Mouse (Mus musculus) liver, embryonic 15.5 days (tissue): ENCODE results near the gene Angpt4. TPM values are rescaled to one million over a fixed set of nuclear protein-coding genes. Genes with fewer than 3 reads are reported as not detected.
A peak's percentile ranks its signal among the peaks of the same experiment; 100 is the strongest.

Experiments used
- ATAC-seq: fragments of 200-750 bp; cut with Nextera tagmentation; 2 replicates; pipeline ENCODE4 v1.8.0; 2017; ENCODE audit warnings: moderate number of reproducible peaks, mild to moderate bottlenecking, moderate library complexity; ENCODE audit not compliant: insufficient read depth
- H3K27ac ChIP-seq: fragments of 300-500 bp; sonication (generic); replicated peaks from 2 replicates; pipeline ENCODE4 v1.5.1; 2015; ENCODE audit warnings: mild to moderate bottlenecking, inconsistent platforms
- H3K27me3 ChIP-seq: fragments of 300-500 bp; sonication (generic); 2 replicates; pipeline ENCODE4 v1.6.1; 2015; ENCODE audit warnings: mild to moderate bottlenecking, inconsistent platforms
- H3K36me3 ChIP-seq: fragments of 300-500 bp; sonication (generic); replicated peaks from 2 replicates; pipeline ENCODE4 v1.6.1; 2015; ENCODE audit warnings: moderate library complexity, mild to moderate bottlenecking, inconsistent platforms
- H3K4me1 ChIP-seq: fragments of 300-500 bp; sonication (generic); replicated peaks from 2 replicates; pipeline ENCODE4 v1.6.1; 2015; ENCODE audit warnings: inconsistent platforms
- H3K4me2 ChIP-seq: fragments of 300-500 bp; sonication (generic); 2 replicates; pipeline ENCODE4 v1.6.1; 2015; ENCODE audit warnings: moderate library complexity, mild to moderate bottlenecking, inconsistent platforms
- H3K4me3 ChIP-seq: fragments of 300-500 bp; sonication (generic); replicated peaks from 2 replicates; pipeline ENCODE4 v1.5.1; 2015; ENCODE audit warnings: mild to moderate bottlenecking, inconsistent platforms
- H3K9ac ChIP-seq: fragments of 300-500 bp; sonication (generic); 2 replicates; pipeline ENCODE4 v1.6.1; 2015; ENCODE audit warnings: moderate library complexity, mild to moderate bottlenecking, inconsistent platforms
- H3K9me3 ChIP-seq: fragments of 300-500 bp; sonication (generic); replicated peaks from 2 replicates; pipeline ENCODE4 v1.6.1; 2016; ENCODE audit warnings: inconsistent platforms
- whole genome bisulfite sequencing: fragments of 180-500 bp; shearing (Covaris S2); methylation state at CpG from one replicate; pipeline ENCODE4 v1.1.7; 2015; ENCODE audit warnings: mixed read lengths; ENCODE audit not compliant: insufficient replicate concordance; 5-methylcytosine and 5-hydroxymethylcytosine counted together
- polyA plus RNA-seq: library from polyadenylated mRNA; unstranded; fragments of >200 nt; fragmentation: Nextera tagmentation; extraction: Ambion mirVana; gene quantifications from 2 replicates; pipeline ENCODE4 v1.2.1, GENCODE M21; 2015

Gene Angpt4
- polyA plus RNA-seq, 1 experiment from 2014 or later, result not detected

- Histone ChIP-seq H3K27me3 (no peaks in the 10 kb centered on the region), H3K4me3 (no peak overlapping the region), H3K4me1 (no peaks in the 10 kb centered on the region), H3K9me3 (no peaks in the 10 kb centered on the region), H3K4me2 (no peak overlapping the region), H3K36me3 (no peaks in the 10 kb centered on the region), H3K9ac (no peak overlapping the region), H3K27ac (no peak overlapping the region)
- WGBS, result 51% methylated on average over 5 of the region's 5 CpGs
- ATAC-seq, result no peak
Measured at GRCm38 (mm10) chr2:151939651-151940420, 28.8 kb downstream of the Angpt4 start.

- 29% methylated on average over 2 of the region's 2 CpGs for WGBS
- H3K27ac ChIP-seq, result no peak overlapping the region
- H3K36me3 ChIP-seq, result no peaks in the 10 kb centered on the region
- no peaks in the 10 kb centered on the region for H3K27me3 ChIP-seq
- no peaks in the 10 kb centered on the region for H3K9me3 ChIP-seq
- ATAC-seq, result no peak; the same call in 1 of the 2 replicates
- no peak overlapping the region for H3K4me3 ChIP-seq
- no peak overlapping the region for H3K4me2 ChIP-seq
- H3K4me1 ChIP-seq, result no peaks in the 10 kb centered on the region
- H3K9ac ChIP-seq, result no peak overlapping the region
Measured at GRCm38 (mm10) chr2:151941269-151941668, 30.3 kb downstream of the Angpt4 start.

GRCm38 (mm10) chr2:151944106-151944505 is 33.1 kb downstream of the Angpt4 start:
- no peak for ATAC-seq
- 31% methylated on average over 2 of the region's 2 CpGs for WGBS
- H3K36me3 ChIP-seq, result no peaks in the 10 kb centered on the region

GRCm38 (mm10) chr2:151947617-151948016 is 36.6 kb downstream of the Angpt4 start:
- Histone ChIP-seq H3K27ac (no peak overlapping the region), H3K27me3 (no peaks in the 10 kb centered on the region), H3K4me3 (no peak overlapping the region), H3K36me3 (no peaks in the 10 kb centered on the region), H3K4me2 (no peak overlapping the region), H3K9ac (no peak overlapping the region), H3K9me3 (no peaks in the 10 kb centered on the region), H3K4me1 (no peaks in the 10 kb centered on the region)
- ATAC-seq, result no peak
- 59% methylated on average over 2 of the region's 2 CpGs for WGBS

More at GRCm38 (mm10) chr2:151944106-151944505, 33.1 kb downstream of the Angpt4 start:
- H3K9me3 ChIP-seq, result no peaks in the 10 kb centered on the region
- H3K4me1 ChIP-seq, result no peaks in the 10 kb centered on the region
- no peak overlapping the region for H3K4me2 ChIP-seq
- no peak overlapping the region for H3K4me3 ChIP-seq
- H3K9ac ChIP-seq, result no peak overlapping the region
- no peak overlapping the region for H3K27ac ChIP-seq
- no peaks in the 10 kb centered on the region for H3K27me3 ChIP-seq

GRCm38 (mm10) chr2:151948311-151948710 is 37.3 kb downstream of the Angpt4 start:
- no peak overlapping the region for H3K4me2 ChIP-seq
- no peak overlapping the region for H3K27ac ChIP-seq
- WGBS, result 65% methylated on average over 7 of the region's 7 CpGs
- ATAC-seq, result no peak
- no peaks in the 10 kb centered on the region for H3K36me3 ChIP-seq
- H3K9ac ChIP-seq, result no peak overlapping the region
- H3K9me3 ChIP-seq, result no peaks in the 10 kb centered on the region
- no peak overlapping the region for H3K4me3 ChIP-seq
- H3K4me1 ChIP-seq, result no peaks in the 10 kb centered on the region
- H3K27me3 ChIP-seq, result no peaks in the 10 kb centered on the region

GRCm38 (mm10) chr2:151949082-151949774 is 38.2 kb downstream of the Angpt4 start:
- Histone ChIP-seq H3K36me3 (no peaks in the 10 kb centered on the region), H3K27me3 (no peaks in the 10 kb centered on the region), H3K9ac (no peak overlapping the region), H3K9me3 (no peaks in the 10 kb centered on the region), H3K4me1 (no peaks in the 10 kb centered on the region), H3K27ac (no peak overlapping the region), H3K4me3 (no peak overlapping the region), H3K4me2 (no peak overlapping the region)
- no peak for ATAC-seq
- WGBS, result 53% methylated on average over 2 of the region's 2 CpGs

- peaks cover 1% of the 10 kb centered on the region for H3K4me1 ChIP-seq
- 66% methylated on average over 8 of the region's 8 CpGs for WGBS
- no peaks in the 10 kb centered on the region for H3K9me3 ChIP-seq
- H3K4me3 ChIP-seq, result no peak overlapping the region
- no peaks in the 10 kb centered on the region for H3K36me3 ChIP-seq
- H3K4me2 ChIP-seq, result no peak overlapping the region
- no peaks in the 10 kb centered on the region for H3K27me3 ChIP-seq
- H3K27ac ChIP-seq, result no peak overlapping the region
- no peak overlapping the region for H3K9ac ChIP-seq
- ATAC-seq, result no peak
Measured at GRCm38 (mm10) chr2:151953665-151954064, 42.7 kb downstream of the Angpt4 start.

GRCm38 (mm10) chr2:151956500-151957137 is 45.6 kb downstream of the Angpt4 start:
- ATAC-seq, result no peak
- no peaks in the 10 kb centered on the region for H3K9me3 ChIP-seq
- no peak overlapping the region for H3K27ac ChIP-seq
- no peaks in the 10 kb centered on the region for H3K27me3 ChIP-seq
- H3K4me3 ChIP-seq, result no peak overlapping the region
- peaks cover 9% of the 10 kb centered on the region for H3K4me1 ChIP-seq
- H3K36me3 ChIP-seq, result no peaks in the 10 kb centered on the region
- no peak overlapping the region for H3K4me2 ChIP-seq
- 49% methylated on average over 4 of the region's 4 CpGs for WGBS
- H3K9ac ChIP-seq, result no peak overlapping the region

- no peaks in the 10 kb centered on the region for H3K27me3 ChIP-seq
- peak; percentile 67 for ATAC-seq
- H3K4me3 ChIP-seq, result no peak overlapping the region
- 46% methylated on average over 5 of the region's 5 CpGs for WGBS
- no peak overlapping the region for H3K9ac ChIP-seq
- no peaks in the 10 kb centered on the region for H3K9me3 ChIP-seq
- no peaks in the 10 kb centered on the region for H3K36me3 ChIP-seq
- peak overlapping the region; percentile 43; the same call in 1 of the 2 replicates for H3K27ac ChIP-seq
- H3K4me1 ChIP-seq, result peaks cover 20% of the 10 kb centered on the region
- no peak overlapping the region for H3K4me2 ChIP-seq
Measured at GRCm38 (mm10) chr2:151959274-151959673, 48.3 kb downstream of the Angpt4 start.

- peaks cover 20% of the 10 kb centered on the region for H3K4me1 ChIP-seq
- H3K36me3 ChIP-seq, result no peaks in the 10 kb centered on the region
- H3K4me2 ChIP-seq, result no peak overlapping the region
- H3K9me3 ChIP-seq, result no peaks in the 10 kb centered on the region
- no peak overlapping the region for H3K9ac ChIP-seq
- H3K27me3 ChIP-seq, result no peaks in the 10 kb centered on the region
- H3K27ac ChIP-seq, result no peak overlapping the region
- no peak overlapping the region for H3K4me3 ChIP-seq
- 46% methylated on average over 9 of the region's 9 CpGs for WGBS
- no peak for ATAC-seq
Measured at GRCm38 (mm10) chr2:151961284-151962196, 50.5 kb downstream of the Angpt4 start.
